16 mouse cellular contexts compared by ENCODE assay signal in genomic region chr7:135939341-135939740, GRCm38 (mm10).
"Had no signal": no experiment of that assay in that cellular context is flagged by ENCODE, and none has a peak within 500 bp of the region (broad histone marks: within the 10 kb centered on the region; RNA-seq: fewer than 3 reads in every experiment).

No protein-coding gene starts in this region.

- H3K36me3 ChIP-seq: limb, embryonic 10.5 days; liver, embryonic 12.5 days; midbrain, embryonic 10.5 days; neural tube, embryonic 13.5 days had no signal

- H3K4me1 ChIP-seq: limb, embryonic 10.5 days; liver, embryonic 12.5 days; neural tube, embryonic 13.5 days had no signal

- H3K4me3 ChIP-seq: layer of hippocampus, adult 2 months; limb, embryonic 10.5 days; liver, embryonic 12.5 days; midbrain, embryonic 10.5 days; neural tube, embryonic 13.5 days had no signal

- ATAC-seq: liver, embryonic 12.5 days had no signal

- H3K27me3 ChIP-seq: liver, embryonic 12.5 days; neural tube, embryonic 13.5 days had no signal

- H3K9me3 ChIP-seq: limb, embryonic 10.5 days; liver, embryonic 12.5 days; midbrain, embryonic 10.5 days; neural tube, embryonic 13.5 days had no signal

- H3K9ac ChIP-seq: liver, embryonic 12.5 days; lung, embryonic 14.5 days; neural tube, embryonic 13.5 days had no signal

- H3K27ac ChIP-seq: layer of hippocampus, adult 2 months; limb, embryonic 10.5 days; liver, embryonic 12.5 days; midbrain, embryonic 10.5 days; neural tube, embryonic 13.5 days had no signal

- H3K4me2 ChIP-seq: liver, embryonic 12.5 days; lung, embryonic 14.5 days; neural tube, embryonic 13.5 days had no signal

- DNase-seq: kidney, postnatal 10 days; kidney, postnatal 4 days; lung, embryonic 14.5 days; lung, postnatal 10 days; lung, postnatal 4 days; midbrain, embryonic 14.5 days; retina, postnatal 1 day; right cerebral cortex, postnatal 4 days; spleen, adult 18-20 months; thymus, adult 18-20 months; thymus, postnatal 14 days had no signal
